In the genomic region with DNA sequence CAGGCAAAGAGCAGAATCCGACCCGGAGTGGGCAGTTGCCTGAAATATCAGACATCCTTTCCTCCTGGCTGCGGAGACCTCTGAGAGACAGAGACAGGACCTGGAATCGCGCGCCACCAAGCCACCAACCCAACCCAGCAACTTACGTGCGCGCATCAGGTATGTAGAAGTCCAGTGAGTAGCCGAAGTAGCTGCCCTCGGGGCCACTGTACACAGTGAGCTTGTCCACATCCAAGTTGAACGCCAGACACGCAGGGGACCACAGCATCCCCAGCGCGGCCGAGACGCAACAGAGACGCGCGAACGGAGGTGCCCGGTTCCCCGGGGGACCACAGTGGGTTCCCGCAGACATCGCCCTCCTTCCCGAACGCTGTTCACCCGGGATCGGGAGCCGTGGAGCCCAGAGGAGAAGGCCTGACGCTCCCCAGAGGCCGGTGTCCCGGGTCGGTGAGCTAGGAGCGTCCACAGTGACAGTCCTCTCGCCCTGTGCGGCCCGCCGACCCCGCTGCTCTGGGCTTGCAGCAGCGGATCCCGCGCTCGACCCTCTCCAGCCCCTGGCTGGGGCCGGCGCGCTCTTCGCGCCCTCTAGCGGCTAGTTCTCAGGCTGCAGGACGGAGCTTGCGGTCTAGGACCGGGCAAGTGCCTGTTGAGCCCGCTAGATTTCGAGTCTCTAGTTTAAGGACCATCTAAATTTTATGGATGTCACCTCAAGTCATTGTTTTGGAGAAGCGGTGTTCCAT, we compare ENCODE assay signal across 8 mouse cellular contexts. TPM values are rescaled to one million over a fixed set of nuclear protein-coding genes. Genes with fewer than 3 reads are reported as not detected.
A peak's percentile ranks its signal among the peaks of the same experiment; 100 is the strongest.
DNase-seq lines count a peak whose midpoint lies in the region; ATAC-seq lines count a peak whose summit lies in the region.

Gene Itga8 (minus strand): TSS at position 492 of the 740 bp plus-strand sequence.

- no peaks in the 10 kb centered on the region for H3K4me1 ChIP-seq in hindbrain, embryonic 14.5 days (replicated peaks; ENCODE audit: control insufficient read depth, insufficient read depth, low read length)

- peak; percentile 73 for DNase-seq in Muller cell, postnatal 12 days (ENCODE audit: inconsistent ontology term)
- peak; percentile 94 for DNase-seq in cerebellum, postnatal 10 days
- peak; percentile 73 to 78 for DNase-seq in frontal cortex, postnatal 25 days (ENCODE audit: low spot score in 2 of 2)
- DNase-seq in hindbrain, embryonic 14.5 days (ENCODE audit: low spot score): peak; percentile 95
- peak; percentile 51 for DNase-seq in left cerebral cortex, adult 11 months (ENCODE audit: low spot score)
- peak; percentile 87 to 89 for DNase-seq in lung, postnatal 4 days
- DNase-seq in right cerebral cortex, adult 18-20 months: peak; percentile 80
- peak; percentile 58 for DNase-seq in urinary bladder, postnatal 10 days (ENCODE audit: low spot score)

- H3K9ac ChIP-seq in hindbrain, embryonic 14.5 days: peak within 1 kb of the TSS; percentile 69

- no peaks in the 10 kb centered on the region for H3K36me3 ChIP-seq in hindbrain, embryonic 14.5 days (replicated peaks; ENCODE audit: control insufficient read depth, insufficient read depth)

- H3K27me3 ChIP-seq in hindbrain, embryonic 14.5 days (ENCODE audit: control insufficient read depth, insufficient read depth, low read length): peaks cover 13% of the 10 kb centered on the region

- H3K27ac ChIP-seq in hindbrain, embryonic 14.5 days: no peak within 1 kb of the TSS

- peak within 1 kb of the TSS; percentile 87 for H3K4me2 ChIP-seq in hindbrain, embryonic 14.5 days (replicated peaks)

- peak within 1 kb of the TSS; percentile 65 for H3K4me3 ChIP-seq in hindbrain, embryonic 14.5 days (replicated peaks; ENCODE audit: low read length)

- no peaks in the 10 kb centered on the region for H3K9me3 ChIP-seq in hindbrain, embryonic 14.5 days (ENCODE audit: control insufficient read depth, low read length)

- peak; percentile 97 for ATAC-seq in hindbrain, embryonic 14.5 days (ENCODE audit: low FRiP score)

- 1% methylated on average over 56 of the region's 56 CpGs for WGBS in hindbrain, embryonic 14.5 days

RNA-seq across cellular contexts. Expression of gene Itga8, which starts in this region (rescaled TPM):
- polyA plus RNA-seq in hindbrain, embryonic 14.5 days (2014; fragmentation: Nextera tagmentation; extraction: Ambion mirVana): 4.1 and 5.3 TPM in 2 replicates
